Mouse (Mus musculus): ENCODE measurements at regions not wholly inside any gene's neighbourhood (a gene's known extent, or its start where the extent isn't known, plus 50 kb on each side); places are given as distances from the start of the nearest gene placed in this dataset.
A peak's percentile ranks its signal among the peaks of the same experiment; 100 is the strongest.

DNA sequence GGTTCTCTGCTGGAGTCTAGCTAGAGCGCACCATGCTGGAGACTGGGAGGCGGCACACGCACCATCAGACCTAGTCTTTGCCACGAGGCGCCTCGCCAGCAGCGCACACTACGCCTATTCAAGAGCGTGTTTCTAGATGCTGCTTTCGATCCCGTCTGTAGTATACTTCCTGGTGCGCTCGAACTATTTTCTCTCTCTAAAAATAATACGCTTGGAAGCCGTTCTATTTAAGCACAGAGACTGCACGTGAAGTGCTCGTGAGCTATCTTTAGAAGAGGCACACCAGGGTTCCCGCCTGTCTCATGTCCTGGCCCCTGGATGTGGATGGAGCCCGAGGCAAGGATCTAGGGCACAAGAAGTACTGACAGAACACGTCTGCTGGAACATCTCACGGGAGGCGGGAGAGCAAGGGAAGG, 87.4 kb upstream of the Pcbd1 start:
- Histone ChIP-seq H3K9ac (ENCODE audit: low read length) (no peak overlapping the region), H3K36me3 (ENCODE audit: control insufficient read depth, insufficient read depth, low read length) (no peaks in the 10 kb centered on the region), H3K4me1 (ENCODE audit: control insufficient read depth, insufficient read depth, low read length) (no peaks in the 10 kb centered on the region), H3K27ac (ENCODE audit: low read depth, low read length) (no peak overlapping the region), H3K4me3 (ENCODE audit: low read depth, low read length) (no peak overlapping the region), H3K9me3 (ENCODE audit: control insufficient read depth, low read length) (no peaks in the 10 kb centered on the region), H3K4me2 (no peak overlapping the region), H3K27me3 (ENCODE audit: control insufficient read depth, insufficient read depth, low read length) (no peaks in the 10 kb centered on the region; the same call in 1 of the 2 replicates)
- DNase-seq (ENCODE audit: low spot score, missing footprints) (no peak), ATAC-seq (ENCODE audit: low FRiP score) (no peak)
- WGBS: 93% methylated on average over 22 of the region's 22 CpGs

DNA sequence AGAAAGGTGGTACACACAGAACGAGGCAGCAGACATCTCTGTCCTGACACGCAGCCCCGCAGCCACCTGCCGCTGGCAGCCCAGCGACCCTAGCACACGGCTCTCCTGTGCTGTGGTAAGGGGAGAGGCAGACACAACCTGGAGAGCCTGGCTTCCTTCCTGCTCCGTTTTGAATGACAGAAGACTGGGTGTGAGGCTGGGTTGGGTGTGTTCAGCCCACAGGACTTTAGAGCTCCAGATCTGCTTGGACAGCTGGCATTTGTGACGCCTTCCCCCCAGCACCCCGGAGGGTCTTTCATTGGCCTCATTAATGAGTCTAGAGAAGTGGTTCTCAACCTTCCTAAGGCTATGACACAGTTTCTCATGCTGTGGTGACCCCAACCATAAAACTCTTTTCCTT, 91.7 kb upstream of the Pcbd1 start:
- DNase-seq (ENCODE audit: low spot score, missing footprints) (no peak), ATAC-seq (ENCODE audit: low FRiP score) (no peak)
- no peaks in the 10 kb centered on the region for H3K9me3 ChIP-seq (ENCODE audit: control insufficient read depth, low read length)
- no peaks in the 10 kb centered on the region for H3K36me3 ChIP-seq (ENCODE audit: control insufficient read depth, insufficient read depth, low read length)
- H3K4me2 ChIP-seq: no peak overlapping the region
- no peak overlapping the region for H3K27ac ChIP-seq (ENCODE audit: low read depth, low read length)
- H3K4me3 ChIP-seq (ENCODE audit: low read depth, low read length): no peak overlapping the region
- H3K27me3 ChIP-seq (ENCODE audit: control insufficient read depth, insufficient read depth, low read length): no peaks in the 10 kb centered on the region; the same call in 1 of the 2 replicates
- WGBS: 78% methylated on average over 9 of the region's 9 CpGs
- no peaks in the 10 kb centered on the region for H3K4me1 ChIP-seq (ENCODE audit: control insufficient read depth, insufficient read depth, low read length)
- H3K9ac ChIP-seq (ENCODE audit: low read length): no peak overlapping the region

DNA sequence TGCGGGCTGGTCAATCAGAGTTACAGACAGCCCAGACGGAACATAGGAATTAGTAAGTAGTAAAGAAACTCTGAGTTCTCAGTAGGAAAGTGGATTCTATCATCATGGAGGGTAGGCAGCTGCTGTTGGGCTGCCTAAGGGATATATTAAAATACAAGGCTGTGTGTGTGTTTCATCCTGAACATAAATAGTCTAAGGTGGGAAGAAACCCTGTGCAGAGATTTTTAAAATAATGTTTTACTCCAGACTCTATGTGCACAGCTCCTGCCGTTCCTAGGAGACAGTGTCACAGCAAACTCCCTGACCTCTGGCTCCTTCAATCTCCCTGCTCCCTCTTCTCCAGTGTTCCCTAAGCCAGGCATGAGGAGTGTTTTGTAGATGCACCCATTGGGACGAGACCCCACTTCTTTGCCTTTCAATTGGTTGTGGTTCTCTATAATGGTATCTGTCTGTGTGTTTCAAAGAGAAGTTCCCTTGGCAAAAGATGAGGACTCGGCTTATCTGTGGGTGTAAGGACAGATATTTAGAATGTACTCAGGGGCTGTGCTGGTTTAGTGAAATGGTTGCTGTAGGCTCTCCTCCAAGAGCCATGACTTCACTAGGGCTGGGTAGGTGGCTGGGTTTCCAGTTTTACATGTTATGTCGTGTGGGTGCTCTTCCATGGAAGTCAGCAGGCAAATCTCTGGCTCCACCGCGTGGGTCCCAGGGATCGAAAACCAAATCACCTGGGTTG, 93.1 kb upstream of the Pcbd1 start:
- Histone ChIP-seq H3K4me1 (ENCODE audit: control insufficient read depth, insufficient read depth, low read length) (no peaks in the 10 kb centered on the region), H3K4me2 (no peak overlapping the region), H3K9me3 (ENCODE audit: control insufficient read depth, low read length) (no peaks in the 10 kb centered on the region), H3K27me3 (ENCODE audit: control insufficient read depth, insufficient read depth, low read length) (no peaks in the 10 kb centered on the region; the same call in 1 of the 2 replicates), H3K9ac (ENCODE audit: low read length) (no peak overlapping the region), H3K27ac (ENCODE audit: low read depth, low read length) (no peak overlapping the region), H3K36me3 (ENCODE audit: control insufficient read depth, insufficient read depth, low read length) (no peaks in the 10 kb centered on the region), H3K4me3 (ENCODE audit: low read depth, low read length) (no peak overlapping the region)
- 86% methylated on average over 9 of the region's 9 CpGs for WGBS
- no peak for DNase-seq (ENCODE audit: low spot score, missing footprints)
- ATAC-seq (ENCODE audit: low FRiP score): no peak

DNA sequence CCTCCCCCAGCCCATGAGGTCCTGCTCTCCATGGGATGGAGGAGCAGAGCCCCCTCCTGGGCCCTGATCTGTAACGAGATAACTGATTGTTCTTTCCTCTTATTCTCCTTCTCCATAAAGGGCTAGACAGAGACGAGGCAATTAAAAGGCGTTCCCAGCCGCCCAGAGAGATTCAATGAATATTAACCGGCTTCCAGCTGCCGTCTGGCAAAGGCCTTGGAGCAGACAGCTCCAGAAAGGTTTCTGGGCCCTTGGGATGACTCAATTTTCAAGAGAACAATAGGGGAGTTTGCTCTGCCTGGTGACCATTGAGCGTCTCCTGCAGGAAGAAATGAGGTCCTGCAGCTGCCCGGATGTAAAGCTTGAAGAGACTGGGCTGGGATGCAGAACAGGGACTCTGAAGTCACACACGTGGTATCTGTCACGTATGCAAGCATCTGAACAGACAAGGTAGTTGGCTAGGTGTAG, 104.0 kb upstream of the Pcbd1 start:
- no peaks in the 10 kb centered on the region for H3K36me3 ChIP-seq (ENCODE audit: control insufficient read depth, insufficient read depth, low read length)
- no peak overlapping the region for H3K4me3 ChIP-seq (ENCODE audit: low read depth, low read length)
- ATAC-seq (ENCODE audit: low FRiP score) (peak; percentile 90), DNase-seq (ENCODE audit: low spot score, missing footprints) (peak; percentile 93)
- H3K4me2 ChIP-seq: no peak overlapping the region
- H3K4me1 ChIP-seq (ENCODE audit: control insufficient read depth, insufficient read depth, low read length): peaks cover 9% of the 10 kb centered on the region; the same call in 1 of the 2 replicates
- 3% methylated on average over 10 of the region's 10 CpGs for WGBS
- H3K9ac ChIP-seq (ENCODE audit: low read length): no peak overlapping the region
- peaks cover 13% of the 10 kb centered on the region for H3K27me3 ChIP-seq (ENCODE audit: control insufficient read depth, insufficient read depth, low read length)
- no peaks in the 10 kb centered on the region for H3K9me3 ChIP-seq (ENCODE audit: control insufficient read depth, low read length)
- no peak overlapping the region for H3K27ac ChIP-seq (ENCODE audit: low read depth, low read length)

DNA sequence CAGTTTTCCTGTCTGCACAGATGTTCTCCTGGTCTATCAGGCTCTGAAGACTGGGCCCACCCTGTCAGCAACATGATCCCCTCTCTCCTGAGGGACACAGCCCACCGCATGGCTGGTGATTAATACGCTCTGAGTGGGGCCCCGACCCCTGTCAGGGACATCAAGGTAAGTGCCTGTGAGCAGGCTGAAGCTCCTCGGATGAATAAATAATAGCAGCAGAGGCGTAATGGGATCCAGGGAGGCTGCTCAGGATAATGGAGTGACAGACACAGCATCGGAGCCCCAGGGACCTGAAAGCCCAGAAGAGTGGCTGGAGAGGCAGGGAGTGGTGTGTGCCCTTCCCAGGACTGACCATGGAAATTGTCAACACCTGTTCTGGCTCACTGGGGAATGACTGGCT, 107.4 kb upstream of the Pcbd1 start:
- no peak overlapping the region for H3K4me3 ChIP-seq (ENCODE audit: low read depth, low read length)
- H3K27ac ChIP-seq (ENCODE audit: low read depth, low read length): no peak overlapping the region
- peaks cover 13% of the 10 kb centered on the region for H3K27me3 ChIP-seq (ENCODE audit: control insufficient read depth, insufficient read depth, low read length)
- no peak overlapping the region for H3K9ac ChIP-seq (ENCODE audit: low read length)
- no peaks in the 10 kb centered on the region for H3K36me3 ChIP-seq (ENCODE audit: control insufficient read depth, insufficient read depth, low read length)
- no peak overlapping the region for H3K4me2 ChIP-seq
- H3K4me1 ChIP-seq (ENCODE audit: control insufficient read depth, insufficient read depth, low read length): peaks cover 18% of the 10 kb centered on the region
- H3K9me3 ChIP-seq (ENCODE audit: control insufficient read depth, low read length): no peaks in the 10 kb centered on the region
- ATAC-seq (ENCODE audit: low FRiP score) (no peak), DNase-seq (ENCODE audit: low spot score, missing footprints) (peak; percentile 82)
- WGBS: 32% methylated on average over 6 of the region's 6 CpGs

DNA sequence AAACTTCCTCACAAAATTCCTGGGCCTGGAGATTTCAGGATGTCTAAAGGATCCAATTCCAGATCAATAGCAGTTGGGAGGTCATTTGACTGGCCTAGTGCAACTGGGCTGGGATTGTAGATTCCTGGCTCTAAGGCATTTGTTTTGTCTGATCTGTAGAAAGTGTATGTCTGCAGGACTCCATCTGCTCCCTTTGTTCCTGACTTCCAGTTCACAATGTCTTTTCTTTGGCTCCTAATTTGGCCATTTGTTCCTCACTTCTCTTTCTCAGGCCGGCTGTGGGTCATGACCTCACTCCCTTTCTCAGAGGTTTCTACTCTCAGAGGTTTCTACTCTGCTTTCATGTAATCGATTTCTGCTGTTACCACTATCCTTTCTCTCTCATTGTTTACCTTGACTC, 115.5 kb upstream of the Pcbd1 start:
- DNase-seq (ENCODE audit: low spot score, missing footprints) (no peak), ATAC-seq (ENCODE audit: low FRiP score) (no peak)
- 29% methylated on average over 2 of the region's 2 CpGs for WGBS
- Histone ChIP-seq H3K4me2 (no peak overlapping the region), H3K9ac (ENCODE audit: low read length) (no peak overlapping the region), H3K36me3 (ENCODE audit: control insufficient read depth, insufficient read depth, low read length) (no peaks in the 10 kb centered on the region), H3K27ac (ENCODE audit: low read depth, low read length) (no peak overlapping the region), H3K27me3 (ENCODE audit: control insufficient read depth, insufficient read depth, low read length) (peaks cover under 1% of the 10 kb centered on the region; the same call in 1 of the 2 replicates), H3K9me3 (ENCODE audit: control insufficient read depth, low read length) (no peaks in the 10 kb centered on the region), H3K4me1 (ENCODE audit: control insufficient read depth, insufficient read depth, low read length) (no peaks in the 10 kb centered on the region), H3K4me3 (ENCODE audit: low read depth, low read length) (no peak overlapping the region)

DNA sequence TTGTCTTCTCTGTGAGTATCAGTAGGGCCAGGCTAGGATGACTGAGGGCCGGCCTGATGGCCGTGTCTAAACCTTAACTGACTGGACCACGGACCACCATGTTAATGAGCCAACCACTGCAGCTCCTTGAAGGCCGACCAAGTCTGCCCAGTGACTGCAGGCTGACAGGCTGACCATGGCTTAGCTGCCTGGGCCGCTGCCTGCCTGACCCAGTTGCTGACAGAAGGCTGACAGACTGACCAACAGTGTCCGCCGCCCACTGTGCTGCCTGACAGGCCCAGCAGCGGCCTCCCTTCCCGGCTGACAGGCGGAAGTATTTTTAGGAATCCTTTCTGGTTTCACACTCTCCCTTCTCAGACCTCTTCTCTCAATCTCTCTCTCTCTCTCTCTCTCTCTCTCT, 124.3 kb upstream of the Pcbd1 start:
- DNase-seq (ENCODE audit: low spot score, missing footprints) (no peak), ATAC-seq (ENCODE audit: low FRiP score) (no peak)
- H3K36me3 ChIP-seq (ENCODE audit: control insufficient read depth, insufficient read depth, low read length): no peaks in the 10 kb centered on the region
- H3K9ac ChIP-seq (ENCODE audit: low read length): no peak overlapping the region
- WGBS: 84% methylated on average over 10 of the region's 10 CpGs
- no peaks in the 10 kb centered on the region for H3K9me3 ChIP-seq (ENCODE audit: control insufficient read depth, low read length)
- H3K4me2 ChIP-seq: no peak overlapping the region
- no peaks in the 10 kb centered on the region for H3K27me3 ChIP-seq (ENCODE audit: control insufficient read depth, insufficient read depth, low read length)
- no peak overlapping the region for H3K4me3 ChIP-seq (ENCODE audit: low read depth, low read length)
- no peaks in the 10 kb centered on the region for H3K4me1 ChIP-seq (ENCODE audit: control insufficient read depth, insufficient read depth, low read length)
- no peak overlapping the region for H3K27ac ChIP-seq (ENCODE audit: low read depth, low read length)

DNA sequence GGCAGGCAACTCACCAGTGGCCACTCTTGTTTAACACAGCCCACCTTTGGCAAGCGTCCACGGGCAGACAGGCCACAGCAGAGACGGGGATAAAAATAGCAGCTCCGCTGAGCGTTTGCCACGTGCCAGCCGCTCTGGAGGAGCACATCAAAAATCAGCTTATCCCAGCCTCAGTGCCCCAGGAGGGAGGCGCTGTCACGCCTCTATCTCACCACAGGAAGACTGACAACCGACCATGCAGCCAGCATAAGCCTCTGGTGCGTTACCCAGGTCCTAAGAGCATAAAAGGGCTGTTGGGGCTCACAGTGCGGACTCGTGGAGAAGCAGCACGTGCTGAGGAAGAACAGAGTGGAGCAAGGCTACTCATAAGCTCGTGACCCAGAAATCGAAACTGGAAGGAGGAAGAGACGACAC, 126.4 kb upstream of the Unc5b start:
- no peak overlapping the region for H3K27ac ChIP-seq (ENCODE audit: low read depth, low read length)
- H3K4me2 ChIP-seq: no peak overlapping the region
- H3K9me3 ChIP-seq (ENCODE audit: control insufficient read depth, low read length): no peaks in the 10 kb centered on the region
- no peaks in the 10 kb centered on the region for H3K27me3 ChIP-seq (ENCODE audit: control insufficient read depth, insufficient read depth, low read length)
- H3K9ac ChIP-seq (ENCODE audit: low read length): no peak overlapping the region
- H3K4me3 ChIP-seq (ENCODE audit: low read depth, low read length): no peak overlapping the region
- DNase-seq (ENCODE audit: low spot score, missing footprints): no peak
- H3K4me1 ChIP-seq (ENCODE audit: control insufficient read depth, insufficient read depth, low read length): no peaks in the 10 kb centered on the region
- H3K36me3 ChIP-seq (ENCODE audit: control insufficient read depth, insufficient read depth, low read length): no peaks in the 10 kb centered on the region
- no peak for ATAC-seq (ENCODE audit: low FRiP score)
- 25% methylated on average over 17 of the region's 17 CpGs for WGBS

DNA sequence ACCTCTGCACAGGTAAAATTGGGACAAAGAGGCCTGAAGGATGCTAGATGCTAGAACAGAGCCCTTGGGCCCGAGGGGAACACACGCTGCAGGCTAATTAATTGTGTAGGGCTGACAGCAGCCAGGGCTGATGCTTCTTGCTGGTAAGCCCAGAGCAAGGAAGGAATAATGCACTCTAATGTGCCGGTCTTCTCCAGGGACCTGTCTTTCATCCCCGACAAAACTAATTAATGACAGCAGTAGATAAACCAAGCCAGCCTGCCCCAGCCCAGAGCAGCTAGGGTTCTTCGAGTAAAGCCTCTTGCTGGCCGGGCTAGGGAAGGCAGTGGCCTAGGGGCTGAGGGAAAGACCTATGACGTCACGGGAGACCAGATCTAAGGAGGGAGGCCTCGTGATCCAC, 124.1 kb upstream of the Unc5b start:
- no peak for DNase-seq (ENCODE audit: low spot score, missing footprints)
- 62% methylated on average over 9 of the region's 9 CpGs for WGBS
- peak; percentile 76 for ATAC-seq (ENCODE audit: low FRiP score)

More for the DNA sequence above, 124.1 kb upstream of the Unc5b start:
- no peak overlapping the region for H3K9ac ChIP-seq (ENCODE audit: low read length)
- H3K4me1 ChIP-seq (ENCODE audit: control insufficient read depth, insufficient read depth, low read length): no peaks in the 10 kb centered on the region
- H3K4me3 ChIP-seq (ENCODE audit: low read depth, low read length): no peak overlapping the region
- H3K27ac ChIP-seq (ENCODE audit: low read depth, low read length): no peak overlapping the region
- no peak overlapping the region for H3K4me2 ChIP-seq
- no peaks in the 10 kb centered on the region for H3K27me3 ChIP-seq (ENCODE audit: control insufficient read depth, insufficient read depth, low read length)
- no peaks in the 10 kb centered on the region for H3K36me3 ChIP-seq (ENCODE audit: control insufficient read depth, insufficient read depth, low read length)
- H3K9me3 ChIP-seq (ENCODE audit: control insufficient read depth, low read length): no peaks in the 10 kb centered on the region

Measured in midbrain, embryonic 11.5 days (tissue).